Mouse (Mus musculus) bone marrow, adult 2 months (tissue): ENCODE measurements around the gene Snapc4.

Experiments used
- CTCF ChIP-seq: fragments of 200-500 bp; IDR thresholded peaks from 2 replicates; pipeline ENCODE4 v1.5.1; 2011; ENCODE audit warnings: low read length, control low read depth; ENCODE audit not compliant: control insufficient read depth, insufficient read depth
- POLR2A ChIP-seq: fragments of 200-500 bp; IDR thresholded peaks from 2 replicates; pipeline ENCODE4 v1.6.1; 2011; ENCODE audit warnings: low read depth, mild to moderate bottlenecking, control low read depth, low read length, borderline replicate concordance; ENCODE audit not compliant: control insufficient read depth

DNA sequence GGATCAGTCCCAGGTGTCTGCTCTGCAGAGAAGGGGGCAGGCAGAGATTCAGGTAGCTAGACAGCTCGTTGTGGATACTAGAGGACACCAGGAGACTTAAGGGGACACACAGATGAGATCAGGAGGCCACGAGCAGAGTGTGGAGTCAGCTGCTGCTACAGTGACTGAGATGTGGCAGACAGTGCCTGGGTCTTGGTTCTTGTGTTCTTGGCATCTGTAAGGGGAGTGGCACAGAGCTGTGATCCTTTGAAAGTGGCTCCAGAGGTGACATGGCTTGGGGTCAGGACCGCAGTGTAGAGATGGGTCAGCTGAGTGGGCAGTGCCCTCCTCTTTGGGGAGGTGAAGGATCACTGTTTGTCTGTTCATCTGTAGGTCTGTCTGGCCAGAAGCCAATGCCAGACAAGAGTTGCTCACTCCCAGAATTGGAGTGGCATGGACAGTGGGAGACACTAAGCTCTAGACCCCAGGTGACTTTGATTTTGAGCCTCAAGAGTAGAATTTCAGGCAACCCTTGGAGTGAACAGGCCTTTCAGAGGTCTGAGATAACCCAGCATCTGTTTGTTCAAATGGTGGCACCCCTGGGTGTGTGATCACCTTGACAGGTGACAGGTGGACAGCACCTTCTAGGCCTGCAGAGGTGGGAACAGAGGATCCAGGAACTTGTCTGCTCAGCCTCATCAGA lies 62.3 kb downstream of the Snapc4 start:
- TF ChIP-seq POLR2A (no peak), CTCF (no peak)
